Mouse (Mus musculus): ENCODE measurements around the gene Epsti1. TPM values are rescaled to one million over a fixed set of nuclear protein-coding genes. Genes with fewer than 3 reads are reported as not detected.
A peak's percentile ranks its signal among the peaks of the same experiment; 100 is the strongest.

Epsti1 gene
- polyA plus RNA-seq, 1 experiment from 2014 or later, result 0.72 TPM

DNA sequence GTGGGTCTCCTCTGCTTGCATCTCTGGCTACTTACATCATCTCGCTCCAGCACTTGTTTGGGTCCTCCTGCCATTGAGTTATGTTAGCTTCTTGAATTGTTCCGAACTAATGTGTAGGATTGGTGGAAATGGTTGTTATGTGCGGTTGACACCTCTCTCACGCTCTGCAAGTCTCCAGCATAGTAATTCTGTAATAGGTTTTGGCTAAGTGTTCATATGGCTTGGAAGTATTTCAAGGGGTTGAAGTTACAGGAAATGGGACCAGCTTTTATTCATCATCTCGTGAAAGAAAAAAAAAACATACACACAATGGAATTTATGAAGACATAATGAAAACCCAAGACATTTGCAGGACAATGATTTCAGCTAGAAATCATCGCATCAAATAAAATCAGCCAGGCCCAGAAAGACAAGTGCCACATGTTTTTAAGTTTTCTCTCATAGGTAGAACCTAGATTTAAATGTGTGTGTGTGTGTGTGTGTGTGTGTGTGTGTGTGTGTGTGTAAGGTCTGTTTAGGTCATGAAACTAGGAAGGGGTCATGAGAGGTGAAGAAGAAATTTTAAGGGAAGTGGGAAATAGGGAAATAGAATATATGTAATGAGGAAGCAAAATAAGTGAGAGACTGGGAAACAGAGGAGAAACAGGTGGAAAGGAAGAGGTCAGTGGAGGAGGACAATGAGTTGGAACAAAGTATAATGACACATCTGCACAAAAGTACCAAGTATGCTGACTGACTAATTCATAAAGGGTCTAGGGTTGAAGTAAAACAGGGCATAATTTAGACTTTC is 19.2 kb downstream of the Epsti1 start:
- Histone ChIP-seq H3K9me3 (replicated peaks) (no peaks in the 10 kb centered on the region), H3K4me1 (replicated peaks) (peaks cover 8% of the 10 kb centered on the region), H3K4me3 (no peak overlapping the region), H3K27ac (0 out of 2 replicates have a peak overlapping the region, but pooled peaks have one; percentile 12), H3K4me2 (no peak overlapping the region), H3K36me3 (no peaks in the 10 kb centered on the region), H3K9ac (no peak overlapping the region), H3K27me3 (no peaks in the 10 kb centered on the region)
- no peak for ATAC-seq (replicated peaks; ENCODE audit: insufficient number of reproducible peaks, insufficient read depth, low FRiP score, low read depth)
- 66% methylated on average over 6 of the region's 6 CpGs for WGBS

DNA sequence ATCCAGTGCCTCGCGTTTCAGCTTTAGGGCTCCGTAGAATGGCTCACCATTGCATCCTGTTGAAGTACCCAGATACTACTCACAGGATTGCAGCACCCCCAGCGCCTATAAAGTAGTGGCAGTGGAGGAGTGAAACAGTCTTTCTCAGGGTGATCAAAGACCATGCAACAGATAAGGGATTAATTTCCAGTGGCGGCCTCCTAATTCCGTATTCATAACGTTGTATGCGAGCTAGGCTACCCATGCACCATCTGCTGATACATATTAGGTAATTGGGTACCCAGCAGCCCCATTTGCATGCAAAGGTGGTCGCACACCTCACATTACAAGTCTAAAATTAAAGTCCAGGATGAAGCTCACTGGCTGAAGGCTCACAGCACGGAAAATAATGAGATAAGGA is 21.4 kb downstream of the Epsti1 start:
- WGBS, result 85% methylated on average over 10 of the region's 10 CpGs
- no peak overlapping the region for H3K9ac ChIP-seq
- no peak overlapping the region for H3K27ac ChIP-seq
- no peak for ATAC-seq (replicated peaks; ENCODE audit: insufficient number of reproducible peaks, insufficient read depth, low FRiP score, low read depth)
- no peak overlapping the region for H3K4me3 ChIP-seq
- H3K4me2 ChIP-seq, result no peak overlapping the region
- no peaks in the 10 kb centered on the region for H3K9me3 ChIP-seq (replicated peaks)
- H3K4me1 ChIP-seq (replicated peaks), result peaks cover 8% of the 10 kb centered on the region
- no peaks in the 10 kb centered on the region for H3K27me3 ChIP-seq
- H3K36me3 ChIP-seq, result no peaks in the 10 kb centered on the region

DNA sequence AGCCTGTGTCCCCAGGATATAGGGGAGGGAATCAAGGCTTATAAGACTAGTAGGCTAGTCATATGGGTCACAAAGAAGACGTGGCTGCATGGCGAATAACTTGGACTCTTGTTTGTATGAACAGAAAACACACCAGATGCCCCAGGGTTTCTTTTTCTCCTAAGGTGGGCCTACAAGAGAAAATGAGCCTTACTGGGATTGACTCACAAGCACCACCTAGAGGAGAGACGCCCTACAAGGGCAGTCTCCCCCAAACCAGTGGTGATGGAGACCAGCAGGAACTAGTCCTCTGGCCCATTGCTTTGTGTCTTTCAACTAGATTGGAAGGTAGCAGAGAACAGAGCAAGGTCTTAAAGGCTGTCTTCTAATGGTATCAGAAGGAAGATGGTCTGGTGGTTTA is 22.7 kb downstream of the Epsti1 start:
- Histone ChIP-seq H3K9me3 (replicated peaks) (no peaks in the 10 kb centered on the region), H3K4me1 (replicated peaks) (peaks cover 8% of the 10 kb centered on the region), H3K4me2 (no peak overlapping the region), H3K27ac (no peak overlapping the region), H3K36me3 (no peaks in the 10 kb centered on the region), H3K4me3 (no peak overlapping the region), H3K27me3 (no peaks in the 10 kb centered on the region), H3K9ac (no peak overlapping the region)
- ATAC-seq (replicated peaks; ENCODE audit: insufficient number of reproducible peaks, insufficient read depth, low FRiP score, low read depth), result no peak
- 47% methylated on average over 3 of the region's 3 CpGs for WGBS

DNA sequence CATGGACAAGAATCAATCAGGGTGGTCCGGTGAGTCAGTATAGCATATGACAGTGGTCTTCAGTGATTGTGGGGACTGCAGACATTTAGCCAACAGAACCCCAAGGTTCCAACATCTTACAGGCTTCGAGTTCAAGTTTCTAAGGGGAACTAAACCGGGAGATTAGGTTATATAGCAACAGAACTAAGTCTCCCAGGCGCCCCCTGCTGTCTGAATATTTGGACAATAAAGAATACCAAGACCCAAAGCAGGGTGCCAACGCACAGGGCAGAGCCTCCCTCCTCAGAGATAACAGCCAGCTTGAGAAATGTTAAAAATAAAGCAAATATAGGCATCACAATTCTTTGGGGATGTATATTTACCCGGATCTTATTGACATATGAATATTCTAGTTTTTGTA is 24.0 kb downstream of the Epsti1 start:
- no peaks in the 10 kb centered on the region for H3K9me3 ChIP-seq (replicated peaks)
- H3K4me2 ChIP-seq, result no peak overlapping the region
- peaks cover 13% of the 10 kb centered on the region for H3K4me1 ChIP-seq (replicated peaks)
- H3K9ac ChIP-seq, result no peak overlapping the region
- no peak overlapping the region for H3K4me3 ChIP-seq
- H3K27me3 ChIP-seq, result no peaks in the 10 kb centered on the region
- no peak for ATAC-seq (replicated peaks; ENCODE audit: insufficient number of reproducible peaks, insufficient read depth, low FRiP score, low read depth)
- WGBS, result 40% methylated on average over 6 of the region's 6 CpGs
- no peaks in the 10 kb centered on the region for H3K36me3 ChIP-seq
- no peak overlapping the region for H3K27ac ChIP-seq

DNA sequence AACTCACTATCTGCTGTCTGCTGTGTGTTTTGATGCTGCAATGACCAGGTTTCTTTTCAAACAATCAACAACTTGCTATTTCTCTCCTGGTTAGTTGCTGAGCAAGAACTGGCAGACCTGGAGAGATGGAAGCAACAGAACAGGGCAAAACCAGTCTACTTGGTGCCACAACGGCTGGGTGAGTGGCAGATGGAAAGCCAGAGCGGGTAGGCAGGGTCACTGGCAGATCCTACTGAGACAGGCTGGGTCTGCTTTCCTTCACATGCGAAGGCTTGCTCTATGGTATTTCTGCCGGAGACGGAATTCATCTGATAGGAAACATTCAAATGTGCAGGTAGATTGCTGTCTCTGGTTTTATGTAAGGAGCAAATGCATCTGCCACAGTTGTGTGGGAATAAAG is 24.6 kb downstream of the Epsti1 start:
- Histone ChIP-seq H3K27me3 (no peaks in the 10 kb centered on the region), H3K9ac (no peak overlapping the region), H3K4me2 (no peak overlapping the region), H3K4me3 (no peak overlapping the region), H3K36me3 (no peaks in the 10 kb centered on the region), H3K4me1 (replicated peaks) (peaks cover 15% of the 10 kb centered on the region), H3K9me3 (replicated peaks) (no peaks in the 10 kb centered on the region), H3K27ac (no peak overlapping the region)
- ATAC-seq (replicated peaks; ENCODE audit: insufficient number of reproducible peaks, insufficient read depth, low FRiP score, low read depth), result no peak
- WGBS, result 69% methylated on average over 5 of the region's 5 CpGs

DNA sequence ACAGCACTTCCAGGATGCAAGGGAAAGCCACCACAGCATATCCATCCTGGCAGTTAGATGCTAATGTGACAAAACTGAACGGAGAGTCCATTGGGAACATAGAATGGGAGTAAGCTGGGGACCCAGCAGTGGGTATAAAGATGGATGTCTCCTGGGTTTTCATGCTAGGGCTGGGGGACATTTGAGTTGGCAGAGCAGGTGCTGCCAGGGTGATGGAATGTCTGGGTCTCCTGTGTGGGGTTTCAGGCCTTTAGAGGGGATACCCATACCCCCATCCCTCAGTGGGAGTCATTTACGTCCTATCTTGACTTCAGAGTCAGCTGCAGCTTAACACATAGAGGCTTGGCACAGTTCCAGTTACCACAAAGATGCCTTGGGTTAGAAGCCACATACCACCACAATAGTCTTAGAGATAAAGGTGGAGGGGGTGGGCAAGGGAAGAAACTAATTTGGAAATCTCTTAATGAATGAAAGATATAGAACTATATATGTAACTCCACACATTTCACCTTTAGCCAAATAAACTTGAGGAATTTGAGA is 25.2 kb downstream of the Epsti1 start:
- 37% methylated on average over 2 of the region's 2 CpGs for WGBS
- H3K4me1 ChIP-seq (replicated peaks), result peaks cover 15% of the 10 kb centered on the region
- H3K4me3 ChIP-seq, result no peak overlapping the region
- no peaks in the 10 kb centered on the region for H3K27me3 ChIP-seq
- no peaks in the 10 kb centered on the region for H3K36me3 ChIP-seq
- H3K9ac ChIP-seq, result no peak overlapping the region
- no peak overlapping the region for H3K4me2 ChIP-seq
- H3K27ac ChIP-seq, result no peak overlapping the region
- no peaks in the 10 kb centered on the region for H3K9me3 ChIP-seq (replicated peaks)
- no peak for ATAC-seq (replicated peaks; ENCODE audit: insufficient number of reproducible peaks, insufficient read depth, low FRiP score, low read depth)

DNA sequence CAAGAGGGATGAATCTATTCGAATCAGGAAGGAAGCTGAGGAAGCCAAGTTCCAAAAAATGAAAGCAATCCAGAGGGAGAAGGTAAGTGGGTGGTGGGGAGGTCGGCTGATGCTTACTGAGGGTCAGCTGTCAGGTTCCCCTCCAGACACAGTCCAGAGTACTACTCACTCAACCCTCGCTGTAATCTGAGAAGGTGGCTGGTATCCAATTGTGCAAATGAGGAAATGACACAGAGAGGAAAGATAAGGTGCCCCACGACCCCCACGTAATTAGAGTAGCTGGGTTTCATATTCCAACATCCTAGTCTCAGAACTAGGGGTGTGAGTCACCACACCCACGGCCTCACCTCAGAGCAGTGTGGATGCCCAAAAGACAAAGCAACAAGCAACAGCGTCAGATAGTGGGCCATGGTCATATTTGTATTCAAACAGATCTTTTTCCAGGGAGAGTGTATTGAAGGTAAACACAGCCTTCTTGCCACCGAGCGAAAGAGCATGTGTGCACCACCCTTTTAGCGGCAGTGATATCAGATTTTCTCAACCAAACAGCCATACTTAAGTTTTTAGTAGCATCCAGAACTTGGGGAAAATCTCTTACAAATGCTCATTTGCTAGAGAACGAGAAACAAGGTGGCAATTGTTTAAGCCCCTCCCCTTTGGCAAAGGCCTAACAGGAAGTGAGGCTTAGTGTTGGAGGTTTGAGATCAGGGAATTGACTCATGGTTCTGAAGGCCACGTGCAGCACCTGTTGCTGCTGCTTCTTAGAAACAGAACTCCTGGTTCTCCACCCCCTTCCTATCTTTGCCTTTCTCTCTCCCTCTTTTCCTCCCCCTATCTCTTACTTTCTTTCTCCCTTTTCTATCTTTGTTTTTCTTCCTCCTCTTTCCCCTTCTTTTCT is 28.4 kb downstream of the Epsti1 start:
- no peaks in the 10 kb centered on the region for H3K27me3 ChIP-seq
- peak overlapping the region; percentile 11; the same call in 1 of the 2 replicates for H3K4me3 ChIP-seq
- peak overlapping the region; percentile 43 for H3K4me2 ChIP-seq
- ATAC-seq (replicated peaks; ENCODE audit: insufficient number of reproducible peaks, insufficient read depth, low FRiP score, low read depth), result peak; percentile 83
- 16% methylated on average over 12 of the region's 12 CpGs for WGBS
- no peaks in the 10 kb centered on the region for H3K9me3 ChIP-seq (replicated peaks)
- peaks cover 15% of the 10 kb centered on the region for H3K4me1 ChIP-seq (replicated peaks)
- H3K27ac ChIP-seq, result peak overlapping the region; percentile 53
- H3K9ac ChIP-seq, result no peak overlapping the region
- H3K36me3 ChIP-seq, result no peaks in the 10 kb centered on the region

DNA sequence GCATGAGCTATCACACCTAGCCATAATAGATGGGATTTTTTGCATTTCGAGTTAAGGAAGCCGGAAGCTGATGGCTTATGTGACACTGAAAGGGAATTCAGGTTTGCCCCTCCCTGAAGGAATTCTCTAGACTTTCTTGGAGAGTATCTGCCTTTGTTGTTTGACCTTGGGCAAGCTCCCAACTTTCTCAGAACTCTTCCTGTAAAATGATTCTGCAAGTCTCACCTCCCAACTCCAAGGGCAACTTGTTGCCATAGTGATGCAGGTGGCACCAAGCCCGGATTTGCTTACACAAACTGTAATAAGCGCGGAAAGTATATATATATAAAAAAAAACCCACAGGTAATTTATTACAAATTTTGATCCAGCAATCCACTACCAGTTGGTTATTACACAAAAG is 29.2 kb downstream of the Epsti1 start:
- H3K4me1 ChIP-seq (replicated peaks), result peaks cover 15% of the 10 kb centered on the region
- H3K27ac ChIP-seq, result no peak overlapping the region
- 74% methylated on average over 5 of the region's 5 CpGs for WGBS
- H3K4me3 ChIP-seq, result no peak overlapping the region
- H3K4me2 ChIP-seq, result no peak overlapping the region
- no peaks in the 10 kb centered on the region for H3K9me3 ChIP-seq (replicated peaks)
- ATAC-seq (replicated peaks; ENCODE audit: insufficient number of reproducible peaks, insufficient read depth, low FRiP score, low read depth), result no peak
- no peaks in the 10 kb centered on the region for H3K27me3 ChIP-seq
- H3K9ac ChIP-seq, result no peak overlapping the region
- no peaks in the 10 kb centered on the region for H3K36me3 ChIP-seq

DNA sequence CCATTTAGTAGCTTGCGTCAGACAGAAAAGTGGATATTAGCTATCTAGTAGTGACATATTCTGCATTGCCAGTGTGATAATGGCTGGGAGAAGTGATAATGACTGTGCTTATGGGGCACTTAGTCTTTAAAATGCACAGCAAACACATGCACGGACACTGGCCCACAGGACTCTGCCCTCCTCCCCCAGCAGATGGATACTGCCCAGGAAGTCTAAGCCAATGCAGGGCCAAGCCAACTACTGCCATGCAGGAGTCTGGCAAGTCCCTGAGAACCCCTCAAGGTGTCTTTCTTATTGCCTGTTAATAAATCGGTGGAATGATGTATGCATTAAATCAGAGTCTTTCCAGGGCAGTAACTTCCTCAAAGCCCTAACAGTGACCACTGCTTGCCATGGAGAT is 30.4 kb downstream of the Epsti1 start:
- no peaks in the 10 kb centered on the region for H3K36me3 ChIP-seq
- H3K27ac ChIP-seq, result no peak overlapping the region
- H3K9me3 ChIP-seq (replicated peaks), result no peaks in the 10 kb centered on the region
- no peak overlapping the region for H3K4me3 ChIP-seq
- no peak for ATAC-seq (replicated peaks; ENCODE audit: insufficient number of reproducible peaks, insufficient read depth, low FRiP score, low read depth)
- H3K4me1 ChIP-seq (replicated peaks), result peaks cover 15% of the 10 kb centered on the region
- no peaks in the 10 kb centered on the region for H3K27me3 ChIP-seq
- H3K4me2 ChIP-seq, result no peak overlapping the region
- WGBS, result 66% methylated on average over 3 of the region's 3 CpGs
- H3K9ac ChIP-seq, result no peak overlapping the region

DNA sequence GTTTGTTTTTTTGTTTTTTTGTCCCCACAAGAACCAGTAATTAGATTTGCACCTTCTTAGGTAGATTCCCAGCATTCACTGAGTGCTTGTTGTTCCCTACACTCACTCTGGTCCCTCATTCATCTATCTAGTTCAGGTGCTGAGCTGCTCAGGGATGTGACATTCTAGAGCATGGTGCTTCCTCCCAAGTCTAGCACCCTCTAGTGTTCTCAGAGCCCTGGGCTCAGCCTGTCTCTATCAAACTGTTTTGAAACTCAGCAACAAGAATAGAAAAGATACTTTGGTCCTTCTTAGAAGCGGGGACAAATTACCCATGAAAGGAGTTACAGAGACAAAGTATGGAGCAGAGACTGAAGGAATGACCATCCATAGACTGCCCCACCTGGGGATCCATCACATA is 37.1 kb downstream of the Epsti1 start:
- Histone ChIP-seq H3K27ac (no peak overlapping the region), H3K4me2 (no peak overlapping the region), H3K36me3 (no peaks in the 10 kb centered on the region), H3K9me3 (replicated peaks) (no peaks in the 10 kb centered on the region), H3K27me3 (no peaks in the 10 kb centered on the region), H3K9ac (no peak overlapping the region), H3K4me1 (replicated peaks) (no peaks in the 10 kb centered on the region; the same call in 1 of the 2 replicates), H3K4me3 (no peak overlapping the region)
- ATAC-seq (replicated peaks; ENCODE audit: insufficient number of reproducible peaks, insufficient read depth, low FRiP score, low read depth), result no peak
- WGBS, result 98% methylated on average over 1 of the region's 1 CpGs

DNA sequence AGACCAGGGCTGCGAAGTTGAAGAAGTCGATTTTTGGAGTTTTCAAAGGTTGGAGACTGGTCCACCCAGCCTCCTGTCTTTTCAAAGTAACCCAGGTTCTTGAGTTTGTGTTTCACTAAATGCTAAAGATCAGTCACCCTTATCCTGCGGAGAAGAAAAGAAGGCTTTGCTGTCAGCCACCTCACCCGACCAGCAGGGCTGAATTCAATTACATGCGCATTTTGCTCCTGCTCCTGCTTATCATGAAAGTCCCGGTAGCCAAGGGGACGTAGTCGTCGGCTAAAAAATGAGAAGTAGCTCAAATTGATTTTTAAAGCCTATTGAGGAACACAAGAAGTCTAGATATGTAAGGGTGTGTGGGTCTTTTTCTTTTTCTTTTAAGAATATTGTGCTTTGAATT is 38.2 kb downstream of the Epsti1 start:
- H3K27me3 ChIP-seq, result no peaks in the 10 kb centered on the region
- no peaks in the 10 kb centered on the region for H3K9me3 ChIP-seq (replicated peaks)
- H3K36me3 ChIP-seq, result no peaks in the 10 kb centered on the region
- no peak overlapping the region for H3K4me2 ChIP-seq
- no peak overlapping the region for H3K4me3 ChIP-seq
- no peak for ATAC-seq (replicated peaks; ENCODE audit: insufficient number of reproducible peaks, insufficient read depth, low FRiP score, low read depth)
- 50% methylated on average over 9 of the region's 9 CpGs for WGBS
- no peak overlapping the region for H3K9ac ChIP-seq
- no peaks in the 10 kb centered on the region; the same call in 1 of the 2 replicates for H3K4me1 ChIP-seq (replicated peaks)
- H3K27ac ChIP-seq, result no peak overlapping the region
